Mouse (Mus musculus): ENCODE data around the gene Rab9b. TPM values are rescaled to one million over a fixed set of nuclear protein-coding genes. Genes with fewer than 3 reads are reported as not detected.

The Rab9b gene
- polyA plus RNA-seq (2014; fragmentation: Illumina TruSeq; extraction: RNeasy Lipid Tissue Mini Kit (QIAGEN cat#74804); ENCODE audit: low read depth, low replicate concordance): 2.1 TPM

GRCm38 (mm10) chrX:136868061-136869040 is at the start of gene Rab9b:
Gene Rab9b (minus strand): TSS chrX:136868755.

GRCm38 (mm10) chrX:136822371-136822770 is 46.2 kb downstream of the Rab9b start, which contains the start of gene Plp1:
Gene Plp1 (plus strand): TSS chrX:136822671.

Other genes starting within 250 kb of the Rab9b start
- gene Tceal1, start 160.8 kb downstream of the Rab9b start, polyA plus RNA-seq (2014; fragmentation: Illumina TruSeq; extraction: RNeasy Lipid Tissue Mini Kit (QIAGEN cat#74804); ENCODE audit: low read depth, low replicate concordance): 6.1 TPM
- 119 TPM for gene Morf4l2, start 125.1 kb downstream of the Rab9b start, polyA plus RNA-seq (2014; fragmentation: Illumina TruSeq; extraction: RNeasy Lipid Tissue Mini Kit (QIAGEN cat#74804); ENCODE audit: low read depth, low replicate concordance)
- not detected for gene Glra4, start 88.6 kb downstream of the Rab9b start, polyA plus RNA-seq (2014; fragmentation: Illumina TruSeq; extraction: RNeasy Lipid Tissue Mini Kit (QIAGEN cat#74804); ENCODE audit: low read depth, low replicate concordance)
- 13.0 TPM for gene Plp1, start 46.1 kb downstream of the Rab9b start, polyA plus RNA-seq (2014; fragmentation: Illumina TruSeq; extraction: RNeasy Lipid Tissue Mini Kit (QIAGEN cat#74804); ENCODE audit: low read depth, low replicate concordance)
- 3.1 TPM for gene H2bfm, start 58.6 kb upstream of the Rab9b start, polyA plus RNA-seq (2014; fragmentation: Illumina TruSeq; extraction: RNeasy Lipid Tissue Mini Kit (QIAGEN cat#74804); ENCODE audit: low read depth, low replicate concordance)
- 323 TPM for gene Tmsb15b2, start 106.7 kb upstream of the Rab9b start, polyA plus RNA-seq (2014; fragmentation: Illumina TruSeq; extraction: RNeasy Lipid Tissue Mini Kit (QIAGEN cat#74804); ENCODE audit: low read depth, low replicate concordance)
- 23.9 TPM for gene Tmsb15l, start 108.1 kb upstream of the Rab9b start, polyA plus RNA-seq (2014; fragmentation: Illumina TruSeq; extraction: RNeasy Lipid Tissue Mini Kit (QIAGEN cat#74804); ENCODE audit: low read depth, low replicate concordance)
- 129 TPM for gene Tmsb15b1, start 108.1 kb upstream of the Rab9b start, polyA plus RNA-seq (2014; fragmentation: Illumina TruSeq; extraction: RNeasy Lipid Tissue Mini Kit (QIAGEN cat#74804); ENCODE audit: low read depth, low replicate concordance)
- 3.0 TPM for gene Zcchc18, start 124.4 kb upstream of the Rab9b start, polyA plus RNA-seq (2014; fragmentation: Illumina TruSeq; extraction: RNeasy Lipid Tissue Mini Kit (QIAGEN cat#74804); ENCODE audit: low read depth, low replicate concordance)
- 5.3 TPM for gene Slc25a53, start 169.5 kb upstream of the Rab9b start, polyA plus RNA-seq (2014; fragmentation: Illumina TruSeq; extraction: RNeasy Lipid Tissue Mini Kit (QIAGEN cat#74804); ENCODE audit: low read depth, low replicate concordance)
- gene Fam199x, start 180.8 kb upstream of the Rab9b start, polyA plus RNA-seq (2014; fragmentation: Illumina TruSeq; extraction: RNeasy Lipid Tissue Mini Kit (QIAGEN cat#74804); ENCODE audit: low read depth, low replicate concordance): 2.9 TPM

Measured in testis, adult 10 weeks (tissue).